Mouse (Mus musculus): ENCODE measurements at regions not wholly inside any gene's neighbourhood (a gene's known extent, or its start where the extent isn't known, plus 50 kb on each side); places are given as distances from the start of the nearest gene placed in this dataset.

DNA sequence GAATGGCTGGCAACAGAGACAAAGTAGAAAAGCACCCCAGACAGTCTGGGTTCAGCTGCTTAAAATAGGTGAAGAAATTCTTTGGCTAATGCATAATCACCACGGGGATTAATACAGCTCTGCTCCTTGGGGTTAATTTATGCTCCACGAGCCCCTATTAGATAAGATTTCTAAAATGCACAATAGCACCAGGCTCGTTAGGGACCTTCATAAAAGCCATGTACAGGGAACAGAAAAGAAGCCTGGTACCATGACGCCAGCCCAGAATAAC, 2035.3 kb upstream of the Lrrc6 start:
- TF ChIP-seq CTCF (IDR thresholded peaks at IDR 0.05; ENCODE audit: borderline replicate concordance, insufficient read depth, low read length) (no peak), POLR2A (IDR thresholded peaks at IDR 0.05; ENCODE audit: low read depth, low read length) (no peak)

Measured in embryonic fibroblast, embryonic 13.5 days (primary cell).